ENCODE assay signal across 11 mouse cellular contexts in genomic region chr9:30580500-30580899, GRCm38 (mm10).
"Had no signal": no experiment of that assay in that cellular context is flagged by ENCODE, and none has a peak within 500 bp of the region (broad histone marks: within the 10 kb centered on the region; RNA-seq: fewer than 3 reads in every experiment).

No protein-coding gene starts in this region.

- H3K4me3 ChIP-seq: limb, embryonic 12.5 days; liver, embryonic 15.5 days; neural tube, embryonic 13.5 days had no signal

- DNase-seq: kidney, postnatal 25 days; layer of hippocampus, adult 9-11 months; layer of hippocampus, postnatal 36 days; lung, adult 2 months; lung, postnatal 4 days; right cerebral cortex, postnatal 14 days; thymus, postnatal 4 days had no signal

- H3K9ac ChIP-seq: limb, embryonic 12.5 days; liver, embryonic 15.5 days; neural tube, embryonic 13.5 days had no signal

- H3K27me3 ChIP-seq: limb, embryonic 12.5 days; liver, embryonic 15.5 days; neural tube, embryonic 13.5 days had no signal

- H3K4me1 ChIP-seq: limb, embryonic 12.5 days; liver, embryonic 15.5 days; neural tube, embryonic 13.5 days had no signal

- H3K36me3 ChIP-seq: limb, embryonic 12.5 days; liver, embryonic 15.5 days; neural tube, embryonic 13.5 days had no signal

- H3K27ac ChIP-seq: limb, embryonic 12.5 days; liver, embryonic 15.5 days; neural tube, embryonic 13.5 days; stomach, postnatal 0 days had no signal
